In genomic region chr1:90972911-90973573, GRCm38 (mm10) we compare ENCODE assay signal across 7 mouse cellular contexts. TPM values are rescaled to one million over a fixed set of nuclear protein-coding genes. Genes with fewer than 3 reads are reported as not detected.
DNase-seq lines count a peak whose midpoint lies in the region; ATAC-seq and TF ChIP-seq lines count a peak whose summit lies in the region.

No protein-coding gene starts in this region.

- H3K4me3 ChIP-seq in intestine, embryonic 15.5 days (replicated peaks) = no peak overlapping the region
- H3K4me3 ChIP-seq in midbrain, embryonic 13.5 days (replicated peaks) = no peak overlapping the region
- H3K4me3 ChIP-seq in small intestine, adult 2 months (ENCODE audit: low read depth, low read length) = no peak overlapping the region

- no peak overlapping the region for H3K4me2 ChIP-seq in intestine, embryonic 15.5 days (replicated peaks)
- H3K4me2 ChIP-seq in midbrain, embryonic 13.5 days (replicated peaks) = no peak overlapping the region

- peaks cover 19% of the 10 kb centered on the region for H3K4me1 ChIP-seq in intestine, embryonic 15.5 days (replicated peaks)
- peaks cover 35% of the 10 kb centered on the region for H3K4me1 ChIP-seq in midbrain, embryonic 13.5 days (replicated peaks)
- peaks cover 2% of the 10 kb centered on the region; the same call in 1 of the 2 replicates for H3K4me1 ChIP-seq in small intestine, adult 2 months (ENCODE audit: control insufficient read depth, insufficient read depth, insufficient read length, low read length)

- WGBS in intestine, embryonic 15.5 days = 21% methylated on average over 9 of the region's 9 CpGs
- WGBS in midbrain, embryonic 13.5 days = 16% methylated on average over 9 of the region's 9 CpGs
- WGBS in small intestine, adult 2 months = 28% methylated on average over 9 of the region's 9 CpGs

- peak; percentile 93 to 98 for DNase-seq in adrenal gland, adult (ENCODE audit: inconsistent age in 2 of 2, low spot score in 1 of 2)
- peak; percentile 97 for DNase-seq in embryo, embryonic 10.5 days (ENCODE audit: low spot score)
- DNase-seq in gastrocnemius, postnatal 36 days = peak; percentile 90 to 95
- peak; percentile 92 to 95 for DNase-seq in left cerebral cortex, postnatal 25 days (ENCODE audit: low spot score in 2 of 2)

- TF ChIP-seq CTCF in small intestine, adult 2 months (IDR thresholded peaks at IDR 0.05; ENCODE audit: extremely low read depth, insufficient read length, insufficient replicate concordance, low read depth, low read length) = peak; percentile 99

- no peak for TF ChIP-seq POLR2A in small intestine, adult 2 months (IDR thresholded peaks at IDR 0.05; ENCODE audit: low read depth, low read length)

- H3K9me3 ChIP-seq in intestine, embryonic 15.5 days = no peaks in the 10 kb centered on the region
- no peaks in the 10 kb centered on the region for H3K9me3 ChIP-seq in midbrain, embryonic 13.5 days

- H3K27me3 ChIP-seq in intestine, embryonic 15.5 days (replicated peaks) = no peaks in the 10 kb centered on the region
- H3K27me3 ChIP-seq in midbrain, embryonic 13.5 days = peaks cover 11% of the 10 kb centered on the region
- H3K27me3 ChIP-seq in small intestine, adult 2 months (ENCODE audit: control insufficient read depth, insufficient read depth, low read length) = no peaks in the 10 kb centered on the region

- no peaks in the 10 kb centered on the region for H3K36me3 ChIP-seq in intestine, embryonic 15.5 days
- no peaks in the 10 kb centered on the region for H3K36me3 ChIP-seq in midbrain, embryonic 13.5 days
- no peaks in the 10 kb centered on the region for H3K36me3 ChIP-seq in small intestine, adult 2 months (ENCODE audit: control insufficient read depth, insufficient read depth, low read length)

- intact Hi-C loops in gastrocnemius, postnatal 36 days (cut with DNase I) = loop anchor here (2.0 to 5.0 kb wide), 3 partner anchors 64 to 274 kb away; no protein-coding TSS in a partner anchor
- intact Hi-C loops in left cerebral cortex, postnatal 25 days (cut with DNase I) = loop anchor here (1.0 to 10.0 kb wide), 5 partner anchors 49 to 274 kb away; no protein-coding TSS in a partner anchor

- H3K9ac ChIP-seq in intestine, embryonic 15.5 days = no peak overlapping the region
- H3K9ac ChIP-seq in midbrain, embryonic 13.5 days (replicated peaks) = no peak overlapping the region

- peak; percentile 65 for ATAC-seq in intestine, embryonic 15.5 days
- ATAC-seq in midbrain, embryonic 13.5 days = peak; percentile 73

- no peak overlapping the region for H3K27ac ChIP-seq in intestine, embryonic 15.5 days
- H3K27ac ChIP-seq in midbrain, embryonic 13.5 days = no peak overlapping the region
- H3K27ac ChIP-seq in small intestine, adult 2 months (ENCODE audit: insufficient read depth, low read depth, low read length) = no peak overlapping the region

RNA-seq across cellular contexts. Expression of gene Rab17, which starts 3.6 kb away (rescaled TPM):
- total RNA-seq in gastrocnemius, postnatal 36 days (2021) = not detected
- polyA plus RNA-seq in intestine, embryonic 15.5 days (2015; fragmentation: Nextera tagmentation; extraction: Ambion mirVana) = 35.2 and 41.0 TPM in 2 replicates
- total RNA-seq in left cerebral cortex, postnatal 25 days (2021) = under 1 TPM in 1 of 2 experiments, not detected in 1; 0.41 TPM
- polyA plus RNA-seq in midbrain, embryonic 13.5 days (2015; fragmentation: Nextera tagmentation; extraction: Ambion mirVana) = 0.23 TPM in 1 of 2 replicates, not detected in the other
- 16.3 and 42.5 TPM in 2 replicates for polyA plus RNA-seq in small intestine, adult 2 months (2012; rRNA removed)

RNA-seq across cellular contexts. Expression of gene Prlh, which starts 20.1 kb away (rescaled TPM):
- not detected for total RNA-seq in gastrocnemius, postnatal 36 days (2021)
- not detected in 2 replicates for polyA plus RNA-seq in intestine, embryonic 15.5 days (2015; fragmentation: Nextera tagmentation; extraction: Ambion mirVana)
- not detected for total RNA-seq in left cerebral cortex, postnatal 25 days (2021)
- not detected in 2 replicates for polyA plus RNA-seq in midbrain, embryonic 13.5 days (2015; fragmentation: Nextera tagmentation; extraction: Ambion mirVana)
- not detected in 2 replicates for polyA plus RNA-seq in small intestine, adult 2 months (2012; rRNA removed)

RNA-seq across cellular contexts. Expression of gene Lrrfip1, which starts 25.5 kb away (rescaled TPM):
- total RNA-seq in gastrocnemius, postnatal 36 days (2021) = 100 to 1,000 TPM; 159 to 165 TPM
- 58.7 and 63.5 TPM in 2 replicates for polyA plus RNA-seq in intestine, embryonic 15.5 days (2015; fragmentation: Nextera tagmentation; extraction: Ambion mirVana)
- total RNA-seq in left cerebral cortex, postnatal 25 days (2021) = 10 to 100 TPM; 66.9 to 68.0 TPM
- 23.0 and 23.6 TPM in 2 replicates for polyA plus RNA-seq in midbrain, embryonic 13.5 days (2015; fragmentation: Nextera tagmentation; extraction: Ambion mirVana)
- polyA plus RNA-seq in small intestine, adult 2 months (2012; rRNA removed) = 6.3 and 9.5 TPM in 2 replicates

RNA-seq across cellular contexts. Expression of gene Mlph, which starts 58.2 kb away (rescaled TPM):
- total RNA-seq in gastrocnemius, postnatal 36 days (2021) = under 1 TPM; 0.20 to 0.22 TPM
- polyA plus RNA-seq in intestine, embryonic 15.5 days (2015; fragmentation: Nextera tagmentation; extraction: Ambion mirVana) = 0.85 and 1.6 TPM in 2 replicates
- total RNA-seq in left cerebral cortex, postnatal 25 days (2021) = 1 to 10 TPM in 1 of 2 experiments, under 1 TPM in 1; 0.85 to 1.3 TPM
- 0.06 and 0.13 TPM in 2 replicates for polyA plus RNA-seq in midbrain, embryonic 13.5 days (2015; fragmentation: Nextera tagmentation; extraction: Ambion mirVana)
- 17.6 and 25.8 TPM in 2 replicates for polyA plus RNA-seq in small intestine, adult 2 months (2012; rRNA removed)

Comparison
In these comparisons a context has a peak if more than half of its experiments do, and no peak if none do; other contexts are left out.
1. RNA of gene Rab17, which starts 3.6 kb away (polyA plus RNA-seq): 16.3 to 42.5 TPM in small intestine, adult 2 months and 35.2 to 41.0 TPM in intestine, embryonic 15.5 days; 0.23 TPM in midbrain, embryonic 13.5 days; every median in the first group is over 10 times any median in the second.
2. Peak in every context shown above with its lines, with median percentiles within 50 percentile points of each other: DNase-seq.